Mouse (Mus musculus) brain, adult 2 months (tissue): ENCODE data around the gene BC025920.

Source experiments
- DNase-seq: peaks from one replicate; pipeline ENCODE4 v3.0.0; 2011; ENCODE audit warnings: low read depth, low spot score

BC025920 gene

DNA sequence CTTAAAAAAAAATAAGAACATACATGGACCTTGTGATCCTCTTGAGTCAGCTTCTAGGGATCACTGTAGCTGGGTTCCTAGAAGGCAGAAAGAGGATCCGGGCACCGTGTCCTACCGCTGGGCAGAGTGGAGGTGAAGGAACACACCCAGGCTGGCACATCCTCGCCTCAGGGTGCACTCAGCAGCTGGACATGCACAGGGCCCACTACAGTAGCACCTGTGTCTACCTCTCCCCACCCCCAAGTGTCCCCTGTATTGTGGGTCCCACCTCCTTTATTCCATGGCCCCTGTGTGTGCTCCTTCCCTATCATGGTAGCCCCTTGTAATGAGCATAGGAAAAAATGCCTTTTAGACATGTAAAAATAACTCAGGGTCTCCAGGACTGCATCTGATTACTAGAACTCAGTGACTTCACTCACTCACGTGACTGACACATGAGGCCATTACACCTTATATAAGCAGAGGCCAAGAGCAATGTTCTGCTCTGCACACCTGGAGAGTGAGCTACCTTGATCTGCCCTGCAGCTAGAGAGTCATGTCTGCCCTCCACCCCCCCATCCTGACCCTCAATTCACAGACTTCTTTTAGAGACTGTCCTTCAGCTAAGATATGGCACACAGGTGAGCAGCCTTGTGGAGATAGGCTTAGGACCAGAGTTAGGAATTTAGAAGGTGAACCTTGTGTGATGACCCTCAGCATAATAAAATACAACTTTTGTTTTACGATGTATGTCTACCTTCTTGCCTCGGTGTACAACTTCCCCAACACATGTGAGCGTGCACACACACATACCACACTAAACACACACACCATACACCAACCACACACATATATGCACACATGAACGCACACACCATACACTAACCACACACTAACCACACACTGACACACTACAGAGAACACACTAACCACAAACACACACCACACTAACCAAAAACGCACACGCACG is 1.8 kb upstream of the BC025920 start:
- no peak for DNase-seq

- peak; percentile 96 for DNase-seq
Observed at GRCm38 (mm10) chr10:81604968-81605665, 953 bp upstream of the BC025920 start.

DNA sequence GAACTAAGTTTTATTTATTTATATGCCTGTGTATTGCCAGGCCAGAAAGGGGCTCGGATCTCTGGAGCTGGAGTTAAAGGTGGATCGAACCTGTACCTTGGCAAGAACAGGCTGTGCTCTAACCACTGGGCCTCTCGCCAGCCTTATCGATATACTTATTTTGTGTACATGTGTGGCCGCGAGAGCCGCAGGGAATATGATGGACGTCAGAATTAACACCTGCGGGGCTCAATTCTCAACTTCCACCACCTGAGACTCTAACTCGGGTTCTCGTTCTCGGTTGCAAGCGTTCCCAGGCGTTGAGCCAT is 450 bp upstream of the BC025920 start:
- no peak for DNase-seq

- no peak for DNase-seq
Observed at GRCm38 (mm10) chr10:81608308-81608707, 2.2 kb downstream of the BC025920 start.

DNA sequence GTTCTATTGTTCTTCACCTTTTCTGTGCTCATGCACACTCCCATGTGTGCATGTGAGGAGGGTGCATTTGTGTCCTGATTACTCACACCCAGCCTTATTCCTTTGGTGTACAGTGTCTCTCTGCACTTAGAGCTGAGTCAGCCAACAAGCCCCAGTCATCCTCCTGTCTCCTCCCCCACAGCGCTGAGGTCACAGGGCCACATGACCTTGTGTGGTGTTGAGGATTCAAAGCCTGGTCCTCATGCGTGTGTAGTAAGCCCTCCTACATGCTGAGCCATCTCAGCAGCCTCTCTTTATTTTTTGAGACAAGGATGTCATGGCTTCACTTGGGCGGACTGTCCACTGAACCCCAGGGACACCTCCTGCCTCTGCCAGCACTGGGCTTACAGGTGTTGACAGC is 6.7 kb downstream of the BC025920 start:
- DNase-seq = peak; percentile 42

DNA sequence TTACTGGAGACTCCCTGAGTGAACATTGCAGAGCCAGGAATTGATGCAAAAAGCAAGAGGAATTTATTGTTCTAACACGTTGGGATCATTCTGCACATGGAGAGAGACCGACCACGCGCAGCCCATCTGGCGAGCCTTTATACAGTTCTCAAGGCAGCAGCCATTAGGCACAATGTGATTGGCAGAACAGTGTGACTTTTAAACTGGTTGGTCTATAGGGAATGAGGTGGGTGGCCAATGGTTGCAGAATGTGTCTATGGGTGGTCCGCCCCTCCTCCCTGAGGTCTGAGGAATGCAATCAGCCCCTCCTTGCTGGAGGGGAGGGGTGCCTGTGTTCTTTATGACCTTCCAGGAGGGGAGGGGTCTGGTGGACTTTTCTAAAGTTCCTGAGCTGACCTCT is 9.4 kb downstream of the BC025920 start:
- DNase-seq = peak; percentile 46

- no peak for DNase-seq
Observed at GRCm38 (mm10) chr10:81619976-81620375, 13.9 kb downstream of the BC025920 start.

DNA sequence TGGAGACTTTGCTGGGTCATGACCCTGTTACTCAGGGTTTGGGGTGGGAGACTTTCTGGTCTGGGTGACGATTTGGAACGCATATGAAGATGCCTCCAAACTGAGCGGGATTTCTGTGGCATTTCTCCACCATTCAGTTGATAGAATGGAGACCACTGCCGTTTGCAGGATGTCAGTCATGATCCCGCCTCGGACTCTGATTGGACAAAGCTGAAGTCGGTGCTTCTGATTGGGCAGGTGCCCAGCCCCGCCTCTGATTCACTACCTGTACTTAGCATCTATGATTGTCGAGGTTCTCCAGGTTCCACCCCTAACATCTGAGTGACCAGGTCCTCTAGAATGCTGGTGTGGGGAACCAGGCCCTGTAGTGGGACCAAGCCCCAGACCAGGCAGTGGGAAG is 14.7 kb downstream of the BC025920 start:
- DNase-seq = no peak

GRCm38 (mm10) chr10:81623441-81623840 is 17.4 kb downstream of the BC025920 start:
- no peak for DNase-seq

DNA sequence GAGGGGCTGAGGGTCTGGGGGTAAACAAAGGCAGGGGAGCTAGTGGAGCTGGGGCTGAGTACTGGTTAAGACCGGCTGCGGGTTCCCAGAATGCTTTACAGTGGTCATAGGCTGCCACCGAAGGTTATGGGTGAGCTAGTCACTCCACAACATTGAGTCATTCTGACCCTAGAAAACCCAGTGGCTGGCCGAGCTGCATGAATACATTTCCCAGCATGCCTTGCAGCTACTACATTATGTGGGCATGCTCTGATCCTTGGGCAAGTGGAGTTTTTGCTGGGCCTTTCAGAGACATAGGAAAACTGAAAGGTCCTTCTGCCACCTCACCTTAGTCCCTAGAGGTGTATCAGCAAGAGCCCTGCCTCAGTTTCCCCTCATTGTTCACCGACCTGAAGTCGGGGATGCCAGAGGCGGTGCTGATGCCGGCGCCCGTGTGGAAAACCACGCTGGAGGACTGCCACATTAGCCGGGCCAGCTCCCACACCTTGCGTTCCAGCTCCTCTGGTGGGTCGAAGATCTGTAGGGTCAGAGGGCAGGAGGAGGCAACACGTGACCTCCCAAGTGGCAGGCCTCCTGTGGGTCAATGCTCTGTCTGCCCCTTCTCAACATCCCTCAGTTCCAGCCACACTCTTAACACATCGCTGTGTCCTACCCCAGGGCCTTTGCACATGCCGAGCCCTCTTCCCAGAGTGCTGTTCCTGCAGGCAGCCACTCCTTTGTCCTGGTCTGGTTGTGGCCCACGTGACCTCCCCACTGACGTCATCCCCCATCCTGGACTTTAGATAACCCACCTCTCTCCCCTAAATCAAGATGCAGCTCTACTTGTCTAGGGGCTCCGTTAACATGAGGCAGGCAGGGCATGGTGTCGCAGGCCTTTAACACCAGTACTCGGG is 20.3 kb downstream of the BC025920 start:
- DNase-seq = no peak

GRCm38 (mm10) chr10:81626994-81627835 is 21.1 kb downstream of the BC025920 start, which contains the start of gene Sirt6:
Gene Sirt6, minus strand, starts transcription at chr10:81627797.
- peak; percentile 99 for DNase-seq

- DNase-seq = no peak
Observed at GRCm38 (mm10) chr10:81627836-81628220, 21.8 kb downstream of the BC025920 start.

- no peak for DNase-seq
Observed at GRCm38 (mm10) chr10:81628390-81628789, 22.3 kb downstream of the BC025920 start, which contains the start of gene Ankrd24. Gene Ankrd24, plus strand, starts transcription at chr10:81628540.

- DNase-seq = peak; percentile 93
Observed at GRCm38 (mm10) chr10:81633253-81634099, 27.4 kb downstream of the BC025920 start.

- DNase-seq = no peak
Observed at GRCm38 (mm10) chr10:81636338-81636737, 30.3 kb downstream of the BC025920 start.

DNA sequence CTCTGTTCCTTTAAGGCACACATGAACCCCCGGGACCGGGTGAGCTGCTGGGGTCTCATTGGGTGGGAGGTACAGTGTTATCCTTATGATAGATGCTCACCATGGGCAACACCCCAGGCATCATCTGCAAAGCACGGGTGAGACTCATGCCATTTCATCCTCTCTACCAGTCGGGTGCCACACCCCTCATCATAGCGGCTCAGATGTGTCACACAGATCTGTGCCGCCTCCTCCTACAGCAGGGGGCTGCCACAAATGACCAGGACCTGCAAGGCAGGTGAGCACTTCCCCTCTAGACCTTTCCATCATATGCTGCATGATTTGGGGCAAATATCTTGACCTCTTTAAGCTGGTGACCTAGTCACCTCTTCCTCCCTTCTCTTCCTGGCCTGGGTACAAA is 32.0 kb downstream of the BC025920 start:
- DNase-seq = no peak

DNA sequence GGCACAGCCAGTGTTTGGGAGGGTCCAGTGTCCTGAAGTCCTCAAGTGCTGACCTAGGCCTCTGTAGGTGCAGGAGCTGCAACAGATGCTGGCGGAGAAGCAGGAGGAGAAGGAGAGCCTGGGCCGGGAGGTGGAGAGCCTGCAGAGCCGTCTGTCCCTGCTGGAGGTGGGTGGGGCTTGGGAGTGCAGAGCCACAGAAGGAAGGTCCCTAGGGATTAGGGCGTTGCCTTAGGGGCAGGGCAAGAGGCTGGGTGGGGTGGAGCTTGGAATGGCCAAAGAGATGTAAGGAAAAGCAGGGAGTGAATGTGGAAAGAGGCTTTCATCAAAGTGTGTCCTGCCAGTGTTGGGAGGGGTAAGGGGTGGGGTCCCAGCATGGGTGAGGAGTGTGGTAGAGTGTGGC is 34.8 kb downstream of the BC025920 start:
- peak; percentile 38 for DNase-seq

GRCm38 (mm10) chr10:81641566-81641965 is 35.5 kb downstream of the BC025920 start:
- peak; percentile 10 for DNase-seq

DNA sequence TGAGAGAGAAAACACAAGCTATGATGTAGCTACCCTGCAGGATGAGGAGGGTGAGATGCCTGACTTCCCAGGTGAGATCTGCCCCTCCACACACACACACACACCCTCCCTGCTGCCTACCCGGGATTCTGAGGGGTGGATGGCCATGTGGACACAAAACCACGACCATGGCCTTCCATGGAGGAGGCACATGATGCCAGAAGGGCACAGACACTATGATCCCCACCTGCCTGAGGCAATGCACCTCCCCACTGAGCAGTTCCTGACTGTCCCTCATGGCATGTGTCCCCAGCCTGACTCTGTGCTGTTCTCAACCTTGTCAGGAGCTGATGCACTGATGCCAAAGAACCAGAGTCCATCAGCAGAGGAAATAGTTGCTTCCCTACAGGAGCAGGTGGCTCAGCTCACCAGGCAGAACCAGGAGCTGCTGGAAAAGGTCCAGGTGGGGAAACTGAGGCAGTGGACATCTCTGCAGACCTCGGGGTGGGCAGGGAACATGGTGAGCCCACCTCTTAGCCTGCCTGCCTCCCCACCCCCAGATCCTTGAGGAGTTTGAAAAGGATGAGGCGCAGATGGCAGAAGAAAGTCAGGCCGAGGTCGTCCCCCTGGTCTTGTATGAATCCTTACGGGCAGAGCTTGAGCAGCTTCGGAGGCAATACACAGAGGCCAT is 36.0 kb downstream of the BC025920 start:
- DNase-seq = peak; percentile 22
